Mouse (Mus musculus) CH12.LX (cell line): ENCODE measurements around the gene Cd209g. TPM values are rescaled to one million over a fixed set of nuclear protein-coding genes. Genes with fewer than 3 reads are reported as not detected.

Experiments used
- DNase-seq: peaks from one replicate; pipeline ENCODE4 v3.0.0-alpha.2; 2013; ENCODE audit errors: extremely low read depth
- H3K27ac ChIP-seq: 2 replicates; pipeline ENCODE4 v1.5.1; 2012; ENCODE audit warnings: low read depth, mild to moderate bottlenecking, control low read depth, moderate library complexity; ENCODE audit not compliant: insufficient read depth
- H3K27me3 ChIP-seq: replicated peaks from 2 replicates; pipeline ENCODE3; 2012; ENCODE audit warnings: inconsistent platforms
- H3K36me3 ChIP-seq, 2 experiments: replicated peaks in 1 of 2; 2 replicates each; pipeline versions ENCODE3 to v1.6.1; 2012; ENCODE audit warnings: inconsistent platforms in 1 of 2, low read length in 1 of 2, mild to moderate bottlenecking in 1 of 2, mixed read lengths in 1 of 2, moderate library complexity in 1 of 2; ENCODE audit not compliant: control insufficient read depth in 1 of 2, insufficient read depth in 1 of 2
- H3K4me1 ChIP-seq, 2 experiments: 2 replicates each; pipeline ENCODE4 v1.6.1; 2012; ENCODE audit warnings: inconsistent platforms in 1 of 2, moderate library complexity in 1 of 2; ENCODE audit not compliant: insufficient read depth in 2 of 2, control insufficient read depth in 1 of 2
- H3K4me2 ChIP-seq: 2 replicates; pipeline ENCODE4 v1.6.1; 2012; ENCODE audit warnings: low read depth, mild to moderate bottlenecking, control low read depth; ENCODE audit not compliant: poor library complexity, insufficient read depth, severe bottlenecking
- H3K4me3 ChIP-seq, 3 experiments: fragments of 150-350 bp in 1 of 3; sonication (generic) in 1 of 3; replicated peaks in 1 of 3; 2 replicates each; pipeline versions ENCODE3 to v1.5.1; 2011 to 2012; ENCODE audit warnings: low read depth in 2 of 3, low read length in 2 of 3, mild to moderate bottlenecking in 2 of 3, moderate library complexity in 2 of 3, control low read depth in 1 of 3, improper control_type of control experiment in 1 of 3, inconsistent platforms in 1 of 3, mixed read lengths in 1 of 3; ENCODE audit not compliant: poor library complexity in 1 of 3
- H3K79me2 ChIP-seq: replicated peaks from 2 replicates; pipeline ENCODE4 v1.6.1; 2012; ENCODE audit warnings: mild to moderate bottlenecking, moderate library complexity; ENCODE audit not compliant: control insufficient read depth, poor library complexity, insufficient read depth, severe bottlenecking; ENCODE audit errors: extremely low read depth
- H3K9ac ChIP-seq: 2 replicates; pipeline ENCODE4 v1.6.1; 2012; ENCODE audit warnings: low read depth, mild to moderate bottlenecking, control low read depth, moderate library complexity; ENCODE audit not compliant: insufficient read depth
- H3K9me3 ChIP-seq: replicated peaks from 2 replicates; pipeline ENCODE3; 2012; ENCODE audit warnings: low read length, inconsistent platforms, mixed read lengths
- BHLHE40 ChIP-seq: IDR thresholded peaks from 2 replicates; pipeline ENCODE4 v1.6.1; 2011; ENCODE audit warnings: mild to moderate bottlenecking, low read depth, low read length, improper control_type of control experiment
- CHD1 ChIP-seq: IDR thresholded peaks from 2 replicates; pipeline ENCODE4 v1.6.1; 2012; ENCODE audit warnings: low read depth, low read length, improper control_type of control experiment, inconsistent platforms
- CHD2 ChIP-seq: IDR thresholded peaks from 2 replicates; pipeline ENCODE4 v1.6.1; 2011; ENCODE audit warnings: low read length, improper control_type of control experiment
- CTCF ChIP-seq, 2 experiments: IDR thresholded peaks in 1 of 2; conservative IDR thresholded peaks in 1 of 2; 2 replicates each; pipeline ENCODE4 v1.5.1; 2011 to 2012; ENCODE audit warnings: low read depth in 2 of 2, low read length in 2 of 2, improper control_type of control experiment in 1 of 2, inconsistent platforms in 1 of 2, mild to moderate bottlenecking in 1 of 2, moderate library complexity in 1 of 2
- ELF1 ChIP-seq: IDR thresholded peaks from 2 replicates; pipeline ENCODE4 v1.6.1; 2014; ENCODE audit warnings: low read depth, mild to moderate bottlenecking, inconsistent platforms, low read length, improper control_type of control experiment
- ETS1 ChIP-seq: conservative IDR thresholded peaks from 2 replicates; pipeline ENCODE4 v1.6.1; 2012; ENCODE audit warnings: low read depth, mild to moderate bottlenecking, inconsistent platforms, low read length, improper control_type of control experiment, moderate library complexity
- GABPA ChIP-seq: IDR thresholded peaks from 2 replicates; pipeline ENCODE4 v1.6.1; 2012; ENCODE audit warnings: low read depth, low read length, improper control_type of control experiment, inconsistent platforms; ENCODE audit not compliant: insufficient replicate concordance
- IRF4 ChIP-seq: IDR thresholded peaks from 2 replicates; pipeline ENCODE4 v1.6.1; 2014; ENCODE audit warnings: low read depth, mild to moderate bottlenecking, inconsistent platforms, low read length, improper control_type of control experiment
- MAZ ChIP-seq: IDR thresholded peaks from 2 replicates; pipeline ENCODE4 v1.6.1; 2012; ENCODE audit warnings: low read depth, mild to moderate bottlenecking, inconsistent platforms, low read length, improper control_type of control experiment, moderate library complexity
- MEF2A ChIP-seq: IDR thresholded peaks from 2 replicates; pipeline ENCODE4 v1.6.1; 2014; ENCODE audit warnings: low read depth, mild to moderate bottlenecking, inconsistent platforms, low read length, improper control_type of control experiment, borderline replicate concordance
- MXI1 ChIP-seq: IDR thresholded peaks from 2 replicates; pipeline ENCODE4 v1.6.1; 2011; ENCODE audit warnings: mild to moderate bottlenecking, low read depth, low read length, improper control_type of control experiment
- NELFE ChIP-seq: IDR thresholded peaks from 2 replicates; pipeline ENCODE4 v1.6.1; 2011; ENCODE audit warnings: low read depth, low read length, improper control_type of control experiment
- PAX5 ChIP-seq: IDR thresholded peaks from 2 replicates; pipeline ENCODE4 v1.6.1; 2012; ENCODE audit warnings: low read length, inconsistent platforms, mixed read lengths
- RAD21 ChIP-seq: IDR thresholded peaks from 2 replicates; pipeline ENCODE4 v1.6.1; 2011; ENCODE audit warnings: low read depth, mild to moderate bottlenecking, low read length, improper control_type of control experiment, moderate library complexity
- UBTF ChIP-seq: IDR thresholded peaks from 2 replicates; pipeline ENCODE4 v1.6.1; 2012; ENCODE audit warnings: low read depth, mild to moderate bottlenecking, inconsistent platforms, low read length, improper control_type of control experiment, moderate library complexity
- dilution Hi-C: fragments of 300-500 bp; cut with MboI; formaldehyde crosslinking; loops from 2 replicates; pipeline ENCODE4 v1.14.3; 2020; ENCODE audit warnings: low sequenced_read_pairs; ENCODE audit not compliant: extremely low pct_unique_long_range_greater_than_20kb, extremely low pct_ligation_motif_present
- in situ Hi-C: fragments of 300-500 bp; cut with MboI; formaldehyde crosslinking; loops from 3 replicates; pipeline ENCODE4 v1.14.3; 2019; ENCODE audit warnings: low sequenced_read_pairs, low pct_ligation_motif_present, low pct_unique_long_range_greater_than_20kb, mixed read lengths
- polyA plus RNA-seq: library from polyadenylated mRNA; unstranded; fragments of >175 nt; gene quantifications from 2 replicates; pipeline ENCODE4 v1.2.1, GENCODE M21; 2012; ENCODE audit warnings: low read depth; ENCODE audit not compliant: insufficient read length
- total RNA-seq, 2 experiments: library from RNA; depleted of rRNA; stranded (reverse); fragments of 300-350 nt in 1 of 2; fragments of >200 nt in 1 of 2; gene quantifications; 2 replicates each; pipeline ENCODE4 v1.2.3; 2012 to 2014

Cd209g gene
- total and polyA plus RNA-seq, 3 experiments, result not detected

- H3K4me3 ChIP-seq, result no peak overlapping the region
- H3K27me3 ChIP-seq, result no peaks in the 10 kb centered on the region
- no peaks in the 10 kb centered on the region for H3K79me2 ChIP-seq
- no peak overlapping the region for H3K27ac ChIP-seq
- no peak overlapping the region for H3K9ac ChIP-seq
- H3K4me2 ChIP-seq, result no peak overlapping the region
- DNase-seq, result no peak
- H3K9me3 ChIP-seq, result no peaks in the 10 kb centered on the region
- no peaks in the 10 kb centered on the region for H3K36me3 ChIP-seq
- dilution Hi-C loops (no loop called here), in situ Hi-C loops (loop anchor here (25.0 kb wide), 1 partner anchor 340 kb away; no protein-coding TSS in a partner anchor)
- 0 out of 4 replicates have a peak, but pooled peaks of 1 of the 2 experiments have one; percentile 1 for TF ChIP-seq CTCF (conservative IDR thresholded peaks at IDR 0.05 in 1 of 2, IDR thresholded peaks at IDR 0.05 in 1 of 2; ENCODE audit: low read depth in 2 of 2, low read length in 2 of 2)
- TF ChIP-seq CHD2, result no peak
- no peak for TF ChIP-seq MXI1
- TF ChIP-seq NELFE, result no peak
- no peak for TF ChIP-seq MAZ
- H3K4me1 ChIP-seq, result peaks cover 8 to 10% of the 10 kb centered on the region in 2 experiments
These were observed 38.6 kb downstream of the Cd209g start for GRCm38 (mm10) chr8:4172486-4172885.

- H3K9me3 ChIP-seq, result no peaks in the 10 kb centered on the region
- in situ Hi-C loops, result loop anchor here (25.0 kb wide), 1 partner anchor 338 kb away; no protein-coding TSS in a partner anchor
- H3K4me2 ChIP-seq, result no peak overlapping the region
- H3K79me2 ChIP-seq, result no peaks in the 10 kb centered on the region
- H3K9ac ChIP-seq, result no peak overlapping the region
- no peaks in the 10 kb centered on the region for H3K36me3 ChIP-seq
- H3K4me1 ChIP-seq, result peaks cover 5 to 7% of the 10 kb centered on the region in 2 experiments
- H3K27ac ChIP-seq, result no peak overlapping the region
- no peak overlapping the region for H3K4me3 ChIP-seq
- DNase-seq, result no peak
- dilution Hi-C loops, result no loop called here
- H3K27me3 ChIP-seq, result no peaks in the 10 kb centered on the region
- no peak for TF ChIP-seq MEF2A
- TF ChIP-seq ETS1, result no peak
- TF ChIP-seq BHLHE40, result no peak
- no peak for TF ChIP-seq CHD1
- TF ChIP-seq ELF1, result no peak
- TF ChIP-seq GABPA, result no peak
- no peak for TF ChIP-seq IRF4
- no peak for TF ChIP-seq CTCF (conservative IDR thresholded peaks at IDR 0.05 in 1 of 2, IDR thresholded peaks at IDR 0.05 in 1 of 2; ENCODE audit: low read depth in 2 of 2, low read length in 2 of 2)
- TF ChIP-seq CHD2, result no peak
- TF ChIP-seq RAD21, result no peak
- no peak for TF ChIP-seq PAX5
- no peak for TF ChIP-seq UBTF
These were observed 40.1 kb downstream of the Cd209g start for GRCm38 (mm10) chr8:4174018-4174417.
